Mouse (Mus musculus) stomach, embryonic 14.5 days (tissue): ENCODE results near the gene Csmd2. TPM values are rescaled to one million over a fixed set of nuclear protein-coding genes. Genes with fewer than 3 reads are reported as not detected.

Experiments used
- ATAC-seq: fragments of 200-750 bp; cut with Nextera tagmentation; 2 replicates; pipeline ENCODE4 v1.8.0; 2017; ENCODE audit warnings: low read depth, moderate TSS enrichment; ENCODE audit not compliant: insufficient number of reproducible peaks, insufficient read depth, low FRiP score
- H3K27ac ChIP-seq: fragments of 300-500 bp; sonication (generic); 2 replicates; pipeline ENCODE4 v1.5.1; 2014; ENCODE audit warnings: mild to moderate bottlenecking, low read length, moderate library complexity, mixed read lengths
- H3K27me3 ChIP-seq: fragments of 300-500 bp; sonication (generic); 2 replicates; pipeline ENCODE4 v1.6.1; 2014; ENCODE audit warnings: low read length, control low read depth, mixed read lengths; ENCODE audit not compliant: control insufficient read depth, insufficient read depth
- H3K36me3 ChIP-seq: fragments of 300-500 bp; sonication (generic); 2 replicates; pipeline ENCODE4 v1.6.1; 2014; ENCODE audit warnings: mild to moderate bottlenecking, control low read depth, low read length, moderate library complexity, mixed read lengths; ENCODE audit not compliant: control insufficient read depth, insufficient read depth
- H3K4me1 ChIP-seq: fragments of 300-500 bp; sonication (generic); 2 replicates; pipeline ENCODE4 v1.6.1; 2014; ENCODE audit warnings: low read length, control low read depth, mixed read lengths; ENCODE audit not compliant: control insufficient read depth, insufficient read depth
- H3K4me2 ChIP-seq: fragments of 300-500 bp; sonication (generic); replicated peaks from 2 replicates; pipeline ENCODE4 v1.6.1; 2014; ENCODE audit warnings: low read depth, low read length, control low read depth
- H3K4me3 ChIP-seq: fragments of 300-500 bp; sonication (generic); 2 replicates; pipeline ENCODE4 v1.5.1; 2014; ENCODE audit warnings: low read depth, low read length, control low read depth
- H3K9ac ChIP-seq: fragments of 300-500 bp; sonication (generic); replicated peaks from 2 replicates; pipeline ENCODE4 v1.6.1; 2014; ENCODE audit warnings: low read depth, mild to moderate bottlenecking, control low read depth, low read length, moderate library complexity, mixed read lengths
- H3K9me3 ChIP-seq: fragments of 300-500 bp; sonication (generic); 2 replicates; pipeline ENCODE4 v1.6.1; 2016; ENCODE audit warnings: low read depth, low read length, control low read depth; ENCODE audit not compliant: control insufficient read depth
- WGBS: fragments of 180-500 bp; shearing (Covaris S2); extraction: QIAGEN DNeasy Blood & Tissue Kit; methylation state at CpG from one replicate; pipeline ENCODE4 v1.1.7; 2014; 5-methylcytosine and 5-hydroxymethylcytosine counted together
- polyA plus RNA-seq: library from polyadenylated mRNA; unstranded; fragments of >200 nt; fragmentation: Nextera tagmentation; extraction: Ambion mirVana; gene quantifications from 2 replicates; pipeline ENCODE4 v1.2.1, GENCODE M21; 2014

Csmd2 gene
- polyA plus RNA-seq, 1 experiment from 2014 or later, result 0.36 TPM

DNA sequence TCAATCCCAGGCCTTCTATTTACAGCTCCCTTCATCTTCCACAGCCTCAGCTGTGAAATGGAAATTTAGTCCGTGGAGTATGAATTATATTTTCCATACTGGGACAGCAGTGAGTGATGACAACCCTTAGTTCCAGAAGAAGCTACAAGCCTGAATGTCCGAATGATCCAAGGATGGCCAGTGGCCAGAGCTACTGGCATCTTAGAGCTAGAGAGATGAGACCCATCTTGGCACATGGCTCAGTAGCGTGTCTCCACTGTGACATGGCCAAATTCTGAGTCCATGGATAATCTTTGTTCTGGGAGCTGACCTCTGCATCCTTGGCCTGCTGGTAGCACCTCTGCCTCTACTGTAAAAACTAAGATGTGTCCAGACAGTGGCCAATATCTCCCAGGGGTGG lies 96.8 kb downstream of the Csmd2 start:
- Histone ChIP-seq H3K9ac (no peak overlapping the region), H3K4me1 (no peaks in the 10 kb centered on the region), H3K27me3 (no peaks in the 10 kb centered on the region), H3K4me3 (no peak overlapping the region), H3K27ac (no peak overlapping the region), H3K36me3 (no peaks in the 10 kb centered on the region), H3K9me3 (no peaks in the 10 kb centered on the region), H3K4me2 (no peak overlapping the region)
- 86% methylated on average over 3 of the region's 3 CpGs for WGBS
- no peak for ATAC-seq

DNA sequence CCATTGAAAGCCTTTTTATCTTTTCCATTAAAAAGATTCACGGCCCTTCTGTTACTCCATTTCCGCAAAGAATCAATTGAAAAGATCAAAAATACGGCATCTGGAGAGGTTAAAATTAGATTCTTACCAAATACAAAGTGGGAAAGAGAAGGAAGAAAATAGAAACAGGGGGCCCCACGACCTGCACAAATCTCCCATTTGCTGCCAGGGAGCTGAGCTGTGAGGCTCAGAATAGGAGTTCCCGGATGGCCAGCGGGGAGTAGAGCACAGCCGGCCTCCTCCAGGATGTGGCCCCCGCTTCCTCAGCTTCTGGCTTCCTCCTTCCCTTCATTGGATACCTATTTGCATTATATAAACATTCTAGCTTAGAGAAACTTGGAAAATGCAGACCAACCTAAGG lies 97.4 kb downstream of the Csmd2 start:
- no peak overlapping the region for H3K4me2 ChIP-seq
- H3K9ac ChIP-seq, result no peak overlapping the region
- no peak for ATAC-seq
- no peak overlapping the region for H3K27ac ChIP-seq
- WGBS, result 76% methylated on average over 8 of the region's 8 CpGs
- no peaks in the 10 kb centered on the region for H3K4me1 ChIP-seq
- no peaks in the 10 kb centered on the region for H3K36me3 ChIP-seq
- no peaks in the 10 kb centered on the region for H3K27me3 ChIP-seq
- H3K4me3 ChIP-seq, result no peak overlapping the region
- no peaks in the 10 kb centered on the region for H3K9me3 ChIP-seq

DNA sequence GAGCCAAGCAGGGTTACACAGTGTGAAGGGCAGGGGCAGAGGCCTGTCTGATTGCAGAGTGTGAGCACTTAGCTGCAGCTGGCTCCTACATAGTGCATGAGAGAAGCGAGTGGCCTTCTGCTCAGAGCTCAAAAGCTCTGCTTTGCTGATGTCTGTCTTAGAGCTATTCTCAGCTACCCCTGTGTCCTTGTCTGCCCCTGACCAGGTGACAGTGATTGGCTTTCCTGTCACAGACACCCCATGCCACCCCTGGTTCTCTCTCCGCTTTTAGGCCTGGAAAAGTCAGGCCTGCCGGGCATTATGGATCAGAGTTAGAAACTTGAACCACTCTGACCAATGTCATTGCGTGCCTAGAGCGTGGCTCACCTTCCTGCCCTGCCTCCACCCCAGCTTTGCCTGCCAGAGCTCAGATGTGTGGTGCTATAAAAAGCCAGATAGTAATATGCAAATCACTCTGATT lies 99.5 kb downstream of the Csmd2 start:
- Histone ChIP-seq H3K4me2 (no peak overlapping the region), H3K4me1 (no peaks in the 10 kb centered on the region), H3K27ac (no peak overlapping the region), H3K9me3 (no peaks in the 10 kb centered on the region), H3K9ac (no peak overlapping the region), H3K36me3 (no peaks in the 10 kb centered on the region), H3K27me3 (no peaks in the 10 kb centered on the region), H3K4me3 (no peak overlapping the region)
- 83% methylated on average over 5 of the region's 5 CpGs for WGBS
- no peak for ATAC-seq

DNA sequence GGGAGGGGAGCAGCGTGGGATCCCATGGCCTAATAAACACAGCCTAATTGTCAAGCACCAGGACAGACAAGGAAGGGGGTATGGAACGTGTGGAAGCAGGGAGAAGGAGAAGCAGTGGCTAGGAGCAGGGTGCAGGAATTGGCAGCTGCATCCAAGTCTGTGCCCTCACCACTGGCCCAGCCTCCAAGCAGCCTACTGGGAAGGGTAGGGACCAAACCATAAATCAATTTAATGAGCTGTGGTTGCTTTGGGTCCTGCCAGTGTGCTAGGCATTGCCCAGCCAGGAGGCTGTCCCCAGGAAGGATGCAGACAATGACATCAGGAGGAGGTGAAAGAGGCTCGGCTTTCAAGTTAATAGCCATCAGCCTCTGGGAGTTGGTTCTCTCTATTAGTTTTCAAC lies 100.0 kb downstream of the Csmd2 start:
- Histone ChIP-seq H3K4me3 (no peak overlapping the region), H3K4me1 (no peaks in the 10 kb centered on the region)
- ATAC-seq, result no peak

DNA sequence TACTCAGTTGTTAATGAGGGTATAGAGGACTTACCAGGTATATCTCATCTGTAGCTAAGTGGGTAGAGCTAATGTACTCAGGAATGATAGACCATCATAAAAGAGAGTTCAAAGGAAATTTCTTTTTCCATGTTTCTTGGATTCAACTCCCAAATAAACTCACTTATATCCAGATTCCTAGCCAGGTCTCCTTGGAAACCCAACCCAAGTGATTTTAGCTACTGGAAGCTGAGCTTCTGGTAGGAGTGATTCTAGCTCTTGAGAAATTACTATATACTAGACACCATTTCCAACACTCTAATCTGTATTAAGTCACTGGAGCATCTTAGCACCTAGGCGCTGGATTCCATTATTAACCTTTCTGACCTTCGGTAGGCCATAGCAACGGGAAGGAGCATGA lies 100.6 kb downstream of the Csmd2 start:
- H3K9me3 ChIP-seq, result no peaks in the 10 kb centered on the region
- no peaks in the 10 kb centered on the region for H3K27me3 ChIP-seq
- H3K4me1 ChIP-seq, result no peaks in the 10 kb centered on the region
- no peak overlapping the region for H3K9ac ChIP-seq
- no peak for ATAC-seq
- H3K27ac ChIP-seq, result no peak overlapping the region
- no peak overlapping the region for H3K4me3 ChIP-seq
- no peaks in the 10 kb centered on the region for H3K36me3 ChIP-seq
- 59% methylated on average over 3 of the region's 3 CpGs for WGBS
- H3K4me2 ChIP-seq, result no peak overlapping the region

More for the DNA sequence above, 100.0 kb downstream of the Csmd2 start:
- Histone ChIP-seq H3K36me3 (no peaks in the 10 kb centered on the region), H3K27me3 (no peaks in the 10 kb centered on the region), H3K9me3 (no peaks in the 10 kb centered on the region), H3K9ac (no peak overlapping the region), H3K27ac (no peak overlapping the region), H3K4me2 (no peak overlapping the region)
- 39% methylated on average over 3 of the region's 3 CpGs for WGBS

DNA sequence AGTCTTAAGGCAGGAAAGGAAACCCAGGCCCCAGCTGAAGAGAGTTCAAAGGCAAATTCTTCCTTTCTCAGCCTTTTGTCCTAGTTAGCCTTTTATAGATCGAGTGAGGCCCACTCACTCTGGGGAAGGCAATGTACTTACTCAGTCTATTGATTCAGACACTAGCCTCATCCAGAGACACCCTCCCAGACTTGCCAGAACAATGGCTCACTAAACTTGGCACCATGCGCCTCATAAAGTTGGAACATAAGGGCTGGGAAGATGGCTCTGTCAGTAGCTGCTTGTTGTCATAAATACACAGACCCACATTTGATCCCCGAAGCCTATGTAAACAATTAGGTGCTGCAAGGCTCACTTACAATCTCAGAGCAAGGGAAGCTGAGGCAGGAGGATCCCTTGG lies 104.3 kb downstream of the Csmd2 start:
- Histone ChIP-seq H3K9ac (no peak overlapping the region), H3K4me3 (no peak overlapping the region), H3K4me1 (no peaks in the 10 kb centered on the region), H3K9me3 (no peaks in the 10 kb centered on the region), H3K27ac (no peak overlapping the region), H3K4me2 (no peak overlapping the region), H3K27me3 (no peaks in the 10 kb centered on the region), H3K36me3 (no peaks in the 10 kb centered on the region)
- 85% methylated on average over 3 of the region's 3 CpGs for WGBS
- ATAC-seq, result no peak

DNA sequence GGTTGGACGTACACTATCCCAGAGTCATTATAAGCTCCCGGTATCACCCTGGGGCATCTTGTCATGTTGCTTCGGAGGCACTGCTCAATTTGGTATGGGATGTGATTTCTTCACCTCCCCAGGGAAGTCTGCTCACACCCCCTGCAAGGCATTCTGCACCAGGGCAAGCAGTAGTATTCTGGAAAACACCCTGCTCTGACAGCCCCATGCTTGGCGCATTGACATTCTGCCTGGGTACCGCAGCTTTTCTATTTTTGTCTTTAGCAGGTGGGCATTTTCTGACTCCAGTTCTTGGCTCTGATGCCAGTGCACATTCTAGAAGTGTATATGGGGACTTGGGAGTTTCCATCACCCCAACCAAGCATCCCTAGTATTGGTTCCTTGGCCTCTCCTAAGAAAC lies 111.9 kb downstream of the Csmd2 start:
- Histone ChIP-seq H3K4me1 (no peaks in the 10 kb centered on the region), H3K4me3 (no peak overlapping the region), H3K9me3 (no peaks in the 10 kb centered on the region), H3K9ac (no peak overlapping the region), H3K27me3 (no peaks in the 10 kb centered on the region), H3K27ac (no peak overlapping the region), H3K36me3 (no peaks in the 10 kb centered on the region), H3K4me2 (no peak overlapping the region)
- WGBS, result 88% methylated on average over 5 of the region's 5 CpGs
- ATAC-seq, result no peak

DNA sequence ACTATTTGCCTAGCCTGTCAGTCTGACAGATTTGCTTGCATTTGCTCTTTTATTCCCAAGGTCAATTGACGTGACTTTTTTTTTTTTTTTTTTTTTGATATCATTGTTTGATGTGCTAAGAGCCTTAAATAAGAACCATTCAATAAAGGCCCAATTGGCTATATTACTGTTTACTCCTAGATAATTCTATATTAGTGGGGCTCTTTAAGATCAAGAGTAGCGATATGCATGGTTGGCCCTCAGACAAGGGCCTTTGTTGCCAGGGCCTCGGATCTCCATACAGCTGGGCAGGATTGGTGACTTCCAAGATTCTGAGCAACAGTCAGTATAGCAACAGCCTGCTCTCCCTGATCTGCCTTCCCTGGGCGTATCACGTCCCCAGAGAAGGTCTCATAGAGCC lies 112.9 kb downstream of the Csmd2 start:
- no peaks in the 10 kb centered on the region for H3K36me3 ChIP-seq
- no peaks in the 10 kb centered on the region for H3K4me1 ChIP-seq
- WGBS, result 68% methylated on average over 5 of the region's 5 CpGs
- no peak overlapping the region for H3K4me3 ChIP-seq
- peak; percentile 71; the same call in 1 of the 2 replicates for ATAC-seq
- H3K27ac ChIP-seq, result no peak overlapping the region
- H3K9ac ChIP-seq, result no peak overlapping the region
- no peaks in the 10 kb centered on the region for H3K27me3 ChIP-seq
- no peaks in the 10 kb centered on the region for H3K9me3 ChIP-seq
- H3K4me2 ChIP-seq, result no peak overlapping the region

DNA sequence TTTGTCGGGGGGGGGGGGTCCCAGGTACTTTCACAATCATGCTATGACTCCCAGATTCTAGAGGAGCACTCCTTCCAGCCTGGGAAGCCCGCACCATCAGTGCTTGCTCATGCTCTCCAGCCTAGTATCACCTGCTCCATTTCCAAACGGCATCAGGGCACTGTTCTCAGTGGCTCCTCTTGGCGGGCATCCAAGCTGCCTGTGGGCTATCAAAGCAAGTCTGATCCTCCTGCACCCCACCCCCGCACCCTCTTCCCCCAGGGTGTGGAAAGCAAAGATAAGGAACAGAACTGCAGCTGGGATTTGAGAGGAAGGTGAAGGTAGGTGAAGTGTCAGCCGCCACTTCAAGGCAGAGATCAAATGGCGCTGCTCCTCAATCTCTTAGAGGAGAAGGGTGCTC lies 128.7 kb downstream of the Csmd2 start:
- Histone ChIP-seq H3K9me3 (no peaks in the 10 kb centered on the region), H3K4me3 (no peak overlapping the region), H3K4me2 (no peak overlapping the region), H3K27me3 (no peaks in the 10 kb centered on the region), H3K36me3 (no peaks in the 10 kb centered on the region), H3K9ac (no peak overlapping the region), H3K4me1 (no peaks in the 10 kb centered on the region), H3K27ac (no peak overlapping the region)
- WGBS, result 52% methylated on average over 7 of the region's 7 CpGs
- ATAC-seq, result no peak
